7 mouse cellular contexts compared by ENCODE assay signal in the genomic region with DNA sequence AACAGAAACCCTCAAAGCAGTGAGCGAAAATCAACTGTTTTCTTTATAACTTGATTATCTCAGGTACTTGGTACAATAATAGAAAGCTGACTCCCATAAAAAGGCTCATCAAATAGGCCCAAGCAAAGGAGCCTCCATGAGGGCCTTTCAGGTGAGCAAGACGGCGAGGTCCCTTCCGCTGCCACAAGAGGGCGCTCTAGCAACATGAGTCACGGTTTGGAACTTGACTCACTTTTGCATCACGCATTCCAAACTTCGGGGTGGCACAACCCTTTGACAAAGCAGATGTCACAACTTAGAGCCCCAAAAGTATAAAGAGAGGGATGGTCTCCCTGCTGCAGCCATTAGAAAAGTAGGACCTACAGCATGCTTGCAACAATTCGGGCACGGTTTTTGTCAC. TPM values are rescaled to one million over a fixed set of nuclear protein-coding genes. Genes with fewer than 3 reads are reported as not detected.
DNase-seq lines count a peak whose midpoint lies in the region; ATAC-seq and TF ChIP-seq lines count a peak whose summit lies in the region.

No protein-coding gene starts in this region.

- 16% methylated on average over 10 of the region's 10 CpGs for WGBS in lung, postnatal 0 days
- WGBS in small intestine, adult 2 months, result 17% methylated on average over 10 of the region's 10 CpGs

- TF ChIP-seq EP300 in ES-Bruce4 (IDR thresholded peaks at IDR 0.05; ENCODE audit: insufficient read depth, low read depth, low read length), result no peak
- TF ChIP-seq EP300 in lung, postnatal 0 days (IDR thresholded peaks at IDR 0.05), result no peak

- H3K36me3 ChIP-seq in ES-Bruce4 (ENCODE audit: control insufficient read depth, insufficient read depth, low read length, poor library complexity, severe bottlenecking), result no peaks in the 10 kb centered on the region
- H3K36me3 ChIP-seq in lung, postnatal 0 days (ENCODE audit: insufficient read depth, low read length), result no peaks in the 10 kb centered on the region
- no peaks in the 10 kb centered on the region for H3K36me3 ChIP-seq in small intestine, adult 2 months (ENCODE audit: control insufficient read depth, insufficient read depth, low read length)

- H3K9me3 ChIP-seq in ES-Bruce4 (replicated peaks; ENCODE audit: control insufficient read depth, insufficient read depth, low read length, poor library complexity, severe bottlenecking), result peaks cover 9% of the 10 kb centered on the region; the same call in 1 of the 2 replicates
- no peaks in the 10 kb centered on the region for H3K9me3 ChIP-seq in lung, postnatal 0 days (ENCODE audit: low read length)

- no peak overlapping the region for H3K27ac ChIP-seq in ES-Bruce4 (ENCODE audit: insufficient read depth, low read length)
- no peak overlapping the region for H3K27ac ChIP-seq in cortical plate, adult 2 months (ENCODE audit: insufficient read depth, low read length)
- no peak overlapping the region for H3K27ac ChIP-seq in lung, postnatal 0 days (ENCODE audit: low read length)
- H3K27ac ChIP-seq in small intestine, adult 2 months (ENCODE audit: insufficient read depth, low read depth, low read length), result no peak overlapping the region

- no peak for TF ChIP-seq POLR2A in ES-Bruce4 (IDR thresholded peaks at IDR 0.05; ENCODE audit: insufficient read depth, low read length)
- TF ChIP-seq POLR2A in cortical plate, adult 2 months (IDR thresholded peaks at IDR 0.05; ENCODE audit: extremely low read depth, insufficient read depth, low read length), result no peak
- TF ChIP-seq POLR2A in small intestine, adult 2 months (IDR thresholded peaks at IDR 0.05; ENCODE audit: low read depth, low read length), result no peak

- TF ChIP-seq CTCF in ES-Bruce4 (IDR thresholded peaks at IDR 0.05; ENCODE audit: low read depth, low read length), result peak; percentile 95
- TF ChIP-seq CTCF in cortical plate, adult 2 months (IDR thresholded peaks at IDR 0.05; ENCODE audit: extremely low read depth, insufficient read depth, low read length), result peak; percentile 95
- TF ChIP-seq CTCF in lung, postnatal 0 days (IDR thresholded peaks at IDR 0.05), result peak; percentile 91
- peak; percentile 97 for TF ChIP-seq CTCF in small intestine, adult 2 months (IDR thresholded peaks at IDR 0.05; ENCODE audit: extremely low read depth, insufficient read length, insufficient replicate concordance, low read depth, low read length)

- peak overlapping the region; percentile 10; the same call in 1 of the 2 replicates for H3K4me3 ChIP-seq in ES-Bruce4 (ENCODE audit: low read depth, low read length)
- no peak overlapping the region for H3K4me3 ChIP-seq in cortical plate, adult 2 months (ENCODE audit: insufficient read depth, low read length)
- H3K4me3 ChIP-seq in lung, postnatal 0 days (ENCODE audit: low read depth, low read length), result no peak overlapping the region
- H3K4me3 ChIP-seq in small intestine, adult 2 months (ENCODE audit: low read depth, low read length), result no peak overlapping the region

- no peaks in the 10 kb centered on the region for H3K27me3 ChIP-seq in ES-Bruce4 (ENCODE audit: control insufficient read depth, insufficient read depth, low read length, poor library complexity, severe bottlenecking)
- no peaks in the 10 kb centered on the region for H3K27me3 ChIP-seq in lung, postnatal 0 days (replicated peaks; ENCODE audit: insufficient read depth, low read length)
- no peaks in the 10 kb centered on the region; the same call in 1 of the 2 replicates for H3K27me3 ChIP-seq in small intestine, adult 2 months (ENCODE audit: control insufficient read depth, insufficient read depth, low read length)

- DNase-seq in adipocyte (ENCODE audit: low spot score), result peak; percentile 85
- peak; percentile 63 for DNase-seq in heart, adult 8-10 months (ENCODE audit: low spot score)
- peak; percentile 85 for DNase-seq in layer of hippocampus, adult 9-10 months (ENCODE audit: low spot score)
- DNase-seq in lung, postnatal 0 days (ENCODE audit: low spot score), result peak; percentile 74

- no peak overlapping the region for H3K9ac ChIP-seq in ES-Bruce4 (ENCODE audit: low read depth, poor library complexity, severe bottlenecking)
- no peak overlapping the region for H3K9ac ChIP-seq in lung, postnatal 0 days (replicated peaks; ENCODE audit: low read depth)

- H3K4me2 ChIP-seq in lung, postnatal 0 days (replicated peaks; ENCODE audit: low read depth, low read length), result no peak overlapping the region

- H3K4me1 ChIP-seq in ES-Bruce4 (ENCODE audit: control insufficient read depth, insufficient read depth, low read length), result no peaks in the 10 kb centered on the region
- H3K4me1 ChIP-seq in cortical plate, adult 2 months (ENCODE audit: control insufficient read depth, insufficient read depth, low read length), result no peaks in the 10 kb centered on the region
- no peaks in the 10 kb centered on the region for H3K4me1 ChIP-seq in lung, postnatal 0 days (ENCODE audit: insufficient read depth, low read depth, low read length)
- H3K4me1 ChIP-seq in small intestine, adult 2 months (ENCODE audit: control insufficient read depth, insufficient read depth, insufficient read length, low read length), result no peaks in the 10 kb centered on the region

- ATAC-seq in lung, postnatal 0 days, result no peak; the same call in 1 of the 2 replicates

RNA-seq across cellular contexts. Expression of a gene that starts 5.9 kb away (rescaled TPM):
- 31.4 and 32.1 TPM in 2 replicates for polyA plus RNA-seq in ES-Bruce4 (2011; ENCODE audit: insufficient read depth, insufficient read length, low read depth, missing spikeins)
- 42.8 and 43.2 TPM in 2 replicates for polyA plus RNA-seq in cortical plate, adult 2 months (2012; rRNA removed)
- 1 to 10 TPM; 3.6 to 8.6 (median 4.2) TPM for total RNA-seq in heart, adult 8-10 months (2022)
- polyA plus RNA-seq in lung, postnatal 0 days (2015; fragmentation: Nextera tagmentation; extraction: Ambion mirVana), result 14.7 and 18.6 TPM in 2 replicates
- 6.4 and 10.2 TPM in 2 replicates for polyA plus RNA-seq in small intestine, adult 2 months (2012; rRNA removed)

RNA-seq across cellular contexts. Expression of a gene that starts 20.6 kb away (rescaled TPM):
- 28.4 and 29.0 TPM in 2 replicates for polyA plus RNA-seq in ES-Bruce4 (2011; ENCODE audit: insufficient read depth, insufficient read length, low read depth, missing spikeins)
- polyA plus RNA-seq in cortical plate, adult 2 months (2012; rRNA removed), result 13.7 and 14.2 TPM in 2 replicates
- 10 to 100 TPM; 11.5 to 14.9 (median 14.4) TPM for total RNA-seq in heart, adult 8-10 months (2022)
- 7.6 and 10.2 TPM in 2 replicates for polyA plus RNA-seq in lung, postnatal 0 days (2015; fragmentation: Nextera tagmentation; extraction: Ambion mirVana)
- polyA plus RNA-seq in small intestine, adult 2 months (2012; rRNA removed), result 2.4 and 5.2 TPM in 2 replicates
